Mouse (Mus musculus): ENCODE data around the gene Ttyh1. TPM values are rescaled to one million over a fixed set of nuclear protein-coding genes. Genes with fewer than 3 reads are reported as not detected.
"Not testable (repeated sequence)": the region's sequence is repeated elsewhere in the genome, so short reads cannot be mapped to it uniquely, and the experiment has no call there.

Ttyh1 gene
- total RNA-seq, 2 experiments from 2014 or later = 572 to 597 TPM

DNA sequence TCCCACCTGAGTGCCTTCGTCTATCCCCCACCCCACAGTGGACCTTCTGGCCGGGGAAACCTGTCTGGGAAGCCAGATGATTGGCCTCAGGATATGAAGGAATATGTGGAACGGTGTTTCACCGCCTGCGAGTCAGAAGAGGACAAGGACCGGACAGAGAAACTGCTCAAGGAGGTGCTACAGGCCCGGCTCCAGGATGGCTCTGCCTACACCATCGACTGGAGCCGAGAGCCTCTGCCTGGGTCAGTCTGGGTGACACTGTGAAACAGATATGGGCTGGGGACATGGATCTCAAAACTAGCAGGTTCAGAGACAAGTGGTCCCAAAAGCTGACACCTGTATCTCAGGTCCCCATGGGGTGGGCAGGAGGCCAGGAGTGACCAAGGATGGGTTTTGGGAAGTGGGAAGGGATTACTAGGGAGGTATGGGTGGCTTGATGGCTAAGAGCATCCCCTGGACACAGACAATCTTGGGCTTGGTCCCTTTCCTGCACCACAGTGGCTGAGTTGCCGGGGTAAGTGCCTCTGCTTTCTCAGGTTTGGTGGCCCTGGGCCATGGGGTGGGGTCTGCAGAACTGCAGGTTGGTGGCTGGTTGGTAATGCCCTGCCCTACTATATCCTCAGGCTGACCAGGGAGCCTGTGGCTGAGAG, 23.7 kb downstream of the Ttyh1 start:
- no peak for DNase-seq (ENCODE audit: low spot score in 2 of 2)

DNA sequence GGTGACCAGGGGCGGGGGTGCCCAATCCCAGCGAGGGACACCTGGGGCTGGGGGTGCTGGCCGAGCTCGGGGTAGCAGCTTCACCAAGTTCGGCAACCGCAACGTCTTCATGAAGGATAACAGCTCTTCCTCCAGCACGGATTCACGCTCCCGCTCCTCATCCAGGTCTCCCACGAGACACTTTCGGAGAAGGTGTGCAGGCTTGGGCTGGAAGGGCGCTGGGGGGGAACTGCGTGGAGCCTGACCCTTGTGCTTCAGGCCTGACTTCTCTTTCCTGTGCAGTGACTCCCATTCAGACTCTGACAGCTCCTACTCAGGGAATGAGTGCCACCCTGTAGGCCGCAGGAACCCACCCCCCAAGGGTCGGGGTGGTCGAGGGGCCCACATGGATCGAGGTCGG, 24.3 kb downstream of the Ttyh1 start:
- no peak for DNase-seq (ENCODE audit: low spot score in 2 of 2)

DNA sequence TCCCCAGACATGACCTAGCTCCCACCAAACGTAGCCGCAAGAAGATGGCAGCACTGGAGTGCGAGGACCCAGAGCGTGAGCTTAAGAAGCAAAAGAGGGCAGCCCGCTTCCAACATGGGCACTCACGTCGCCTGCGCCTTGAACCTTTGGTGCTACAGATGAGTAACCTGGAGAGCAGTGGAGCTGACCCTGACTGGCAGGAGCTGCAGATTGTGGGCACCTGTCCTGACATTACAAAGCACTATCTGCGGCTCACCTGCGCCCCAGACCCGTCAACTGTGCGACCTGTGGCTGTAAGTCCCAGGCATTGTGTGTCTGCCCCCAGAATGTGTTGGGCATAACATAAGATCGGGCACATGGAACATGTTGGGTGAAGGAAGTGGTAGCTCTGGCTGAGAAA, 24.8 kb downstream of the Ttyh1 start:
- DNase-seq (ENCODE audit: low spot score in 2 of 2) = no peak

DNA sequence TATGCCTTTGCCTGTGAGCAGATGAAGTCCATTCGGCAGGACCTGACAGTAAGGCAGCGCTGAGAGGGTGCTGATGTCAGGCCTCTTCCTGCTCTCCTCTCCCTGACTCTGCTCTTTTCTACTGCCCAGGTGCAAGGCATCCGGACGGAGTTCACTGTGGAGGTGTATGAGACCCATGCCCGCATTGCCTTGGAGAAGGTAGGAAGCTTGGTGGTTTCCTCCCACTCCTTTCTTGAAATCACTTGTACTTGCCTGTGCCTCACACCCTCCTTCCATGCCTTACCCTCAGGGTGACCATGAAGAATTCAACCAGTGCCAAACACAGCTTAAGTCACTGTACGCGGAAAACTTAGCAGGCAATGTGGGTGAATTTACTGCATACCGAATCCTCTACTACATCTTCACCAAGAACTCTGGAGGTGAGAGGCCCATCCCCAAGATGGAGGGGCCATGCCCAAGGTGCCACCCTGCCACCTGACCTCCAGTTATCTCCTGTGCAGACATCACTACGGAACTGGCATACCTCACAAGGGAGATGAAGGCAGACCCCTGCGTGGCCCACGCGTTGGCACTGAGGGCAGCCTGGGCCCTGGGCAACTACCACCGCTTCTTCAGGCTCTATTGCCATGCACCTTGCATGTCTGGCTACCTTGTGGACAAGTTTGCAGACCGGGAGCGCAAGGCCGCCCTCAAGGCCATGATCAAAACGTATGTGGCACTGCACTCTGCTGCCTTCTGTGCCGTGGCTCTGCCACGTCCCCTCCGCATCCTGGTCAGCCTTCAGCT, 25.8 kb downstream of the Ttyh1 start:
- DNase-seq (ENCODE audit: low spot score in 2 of 2) = no peak

DNA sequence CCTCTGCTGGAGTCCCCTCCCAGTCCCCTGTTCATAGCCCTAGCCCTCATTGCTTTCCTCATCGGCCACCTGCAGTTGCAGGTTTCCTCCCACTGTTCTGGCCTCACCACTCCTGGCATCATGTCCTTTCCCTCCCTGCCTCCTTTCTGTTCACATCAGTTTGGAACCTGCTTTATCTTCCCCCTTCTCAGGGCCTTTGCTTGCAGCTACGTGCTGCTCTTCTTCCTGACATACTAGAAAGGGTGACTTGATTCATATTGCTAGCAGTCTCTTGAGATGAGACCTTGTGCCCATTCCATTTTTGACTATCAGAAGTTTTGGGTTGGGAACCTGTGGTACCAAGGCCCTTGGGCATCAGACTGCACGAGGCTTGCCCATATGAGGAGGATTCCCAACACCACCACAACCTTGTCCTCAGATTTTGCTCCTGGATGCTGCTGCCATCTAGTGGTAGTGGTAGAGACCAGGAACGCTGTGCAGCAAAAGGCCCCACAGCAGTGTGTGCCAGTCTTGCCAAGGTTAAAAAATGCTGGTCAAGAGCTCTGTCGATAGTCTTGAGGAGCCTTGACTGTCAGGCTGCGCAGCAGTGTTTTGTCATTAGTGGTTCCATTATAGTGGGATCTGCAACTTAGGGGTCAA, 26.5 kb downstream of the Ttyh1 start:
- no peak for DNase-seq (ENCODE audit: low spot score in 2 of 2)

DNA sequence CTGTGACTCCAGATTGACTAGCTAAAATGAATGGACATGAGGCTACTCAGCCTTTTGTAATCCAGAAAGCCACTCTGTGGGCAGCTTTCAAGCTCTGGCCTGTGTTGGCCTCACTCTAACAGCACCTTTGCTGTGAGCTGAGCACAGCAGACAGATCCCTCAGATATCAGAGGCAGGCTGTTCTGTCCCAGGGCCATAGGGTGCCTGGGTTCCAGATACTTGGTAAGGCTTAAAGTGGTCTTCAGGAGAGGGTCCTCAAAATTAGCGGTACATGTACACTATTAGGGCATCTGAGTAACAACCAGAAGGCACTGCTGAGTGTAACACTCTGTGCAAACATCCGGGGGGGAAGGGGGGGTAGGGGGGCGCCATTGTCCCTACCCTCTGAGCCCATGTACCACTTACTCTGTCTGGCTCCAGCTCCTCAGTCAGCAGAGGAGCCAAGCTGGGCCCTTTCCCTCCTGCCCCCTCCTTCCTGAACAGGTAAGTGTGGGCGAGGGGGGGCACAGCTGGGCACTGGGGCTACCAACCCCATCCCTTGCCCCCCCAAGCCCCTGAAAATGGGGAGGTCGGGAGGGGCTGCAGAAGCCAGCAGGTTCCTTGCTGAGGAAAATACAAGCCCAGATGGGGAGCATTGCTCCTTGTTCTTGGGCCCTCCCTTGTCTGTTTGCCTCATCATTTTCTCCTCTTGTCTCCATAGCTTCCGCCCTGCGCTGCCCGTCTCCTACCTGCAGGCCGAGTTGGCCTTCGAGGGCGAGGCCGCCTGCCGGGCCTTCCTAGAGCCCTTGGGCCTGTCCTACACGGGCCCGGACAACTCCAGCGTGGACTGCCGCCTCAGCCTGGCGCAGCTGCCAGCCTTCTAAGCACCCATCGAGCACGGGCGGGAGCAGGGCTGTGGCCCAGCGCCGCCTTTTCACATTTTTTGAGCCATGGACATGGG, 27.3 kb downstream of the Ttyh1 start:
- no peak for DNase-seq (ENCODE audit: low spot score in 2 of 2)

DNA sequence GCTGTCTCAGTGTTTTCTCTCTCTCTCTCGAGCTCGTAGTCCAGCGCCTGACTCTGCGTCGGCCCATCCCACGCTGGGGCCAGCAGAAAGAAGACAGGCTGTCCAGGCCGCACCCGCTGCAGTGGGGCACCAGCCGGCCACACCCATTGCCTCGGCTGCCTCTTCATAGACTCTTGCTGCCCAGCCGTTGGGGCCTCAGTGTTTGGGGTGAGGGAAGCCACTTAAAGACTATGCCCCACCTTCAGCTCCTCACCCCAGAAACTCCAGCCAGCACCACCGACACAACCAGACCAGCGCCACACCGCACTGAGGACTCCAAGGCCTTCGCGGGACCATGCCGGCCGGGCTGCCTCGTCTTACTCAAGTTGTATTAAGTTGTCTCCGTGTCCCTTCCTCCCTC, 28.2 kb downstream of the Ttyh1 start:
- DNase-seq (ENCODE audit: low spot score in 2 of 2) = no peak

DNA sequence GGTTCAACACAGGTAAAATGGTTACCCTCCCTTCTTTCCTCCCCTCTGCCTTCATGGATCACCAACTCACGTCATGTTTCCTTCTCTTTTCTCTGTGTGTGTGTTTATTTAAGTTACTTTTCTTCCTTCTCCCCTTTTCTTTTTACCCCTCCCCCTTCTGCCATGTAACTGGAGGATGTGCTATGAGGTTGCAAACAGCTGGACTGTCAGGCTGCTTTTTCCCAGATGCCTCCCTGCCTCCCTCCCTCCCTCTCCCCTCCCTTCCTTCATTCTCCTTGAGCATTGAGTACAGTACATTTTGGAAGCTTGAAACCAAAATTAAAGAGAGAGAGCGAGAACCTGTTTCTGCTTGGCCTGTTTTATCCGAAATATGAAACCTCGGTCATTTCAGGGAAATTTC, 28.6 kb downstream of the Ttyh1 start:
- DNase-seq (ENCODE audit: low spot score in 2 of 2) = no peak

DNA sequence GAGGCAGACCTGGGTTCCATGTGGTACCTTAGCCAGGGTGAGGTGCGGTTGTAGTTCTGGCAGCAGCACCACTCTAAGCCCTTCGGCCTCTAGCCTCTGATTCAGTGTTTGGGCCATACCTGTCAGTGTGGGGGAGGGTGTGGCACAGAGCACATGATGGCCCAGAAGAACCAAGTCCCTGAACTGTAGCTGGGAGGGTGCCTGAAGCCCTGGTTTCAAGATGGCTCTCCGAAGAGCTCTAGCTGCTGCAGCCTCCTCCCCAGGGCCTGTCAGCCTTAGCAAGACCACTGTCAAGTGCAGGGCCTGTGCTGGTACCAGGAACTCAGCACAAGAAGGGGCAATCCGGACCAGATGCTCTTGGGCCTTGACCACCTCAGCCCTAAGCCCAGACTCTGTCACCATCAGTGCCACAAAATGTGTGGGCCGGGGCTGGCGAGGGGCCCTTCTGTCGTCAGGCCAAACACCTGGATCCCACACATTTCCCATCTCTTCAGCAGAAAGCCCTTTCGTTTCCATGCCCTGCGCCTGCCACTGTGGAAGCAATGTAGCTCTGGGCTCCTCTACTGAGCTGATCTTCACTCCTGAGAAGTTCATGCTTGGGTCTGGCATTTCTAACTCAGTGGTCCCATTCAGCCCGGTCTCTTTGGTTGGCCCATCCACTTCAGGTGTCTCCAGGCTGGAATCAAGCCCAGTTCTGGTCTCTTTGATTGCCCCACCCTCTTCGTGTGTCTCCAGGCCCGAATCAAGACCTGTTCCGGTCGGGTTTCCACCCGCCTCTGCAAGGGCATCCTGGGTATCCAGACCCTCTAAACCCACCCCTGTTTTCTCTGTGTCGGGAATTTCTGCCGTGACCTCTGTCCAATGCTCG, 29.4 kb downstream of the Ttyh1 start:
- no peak for DNase-seq (ENCODE audit: low spot score in 2 of 2)

DNA sequence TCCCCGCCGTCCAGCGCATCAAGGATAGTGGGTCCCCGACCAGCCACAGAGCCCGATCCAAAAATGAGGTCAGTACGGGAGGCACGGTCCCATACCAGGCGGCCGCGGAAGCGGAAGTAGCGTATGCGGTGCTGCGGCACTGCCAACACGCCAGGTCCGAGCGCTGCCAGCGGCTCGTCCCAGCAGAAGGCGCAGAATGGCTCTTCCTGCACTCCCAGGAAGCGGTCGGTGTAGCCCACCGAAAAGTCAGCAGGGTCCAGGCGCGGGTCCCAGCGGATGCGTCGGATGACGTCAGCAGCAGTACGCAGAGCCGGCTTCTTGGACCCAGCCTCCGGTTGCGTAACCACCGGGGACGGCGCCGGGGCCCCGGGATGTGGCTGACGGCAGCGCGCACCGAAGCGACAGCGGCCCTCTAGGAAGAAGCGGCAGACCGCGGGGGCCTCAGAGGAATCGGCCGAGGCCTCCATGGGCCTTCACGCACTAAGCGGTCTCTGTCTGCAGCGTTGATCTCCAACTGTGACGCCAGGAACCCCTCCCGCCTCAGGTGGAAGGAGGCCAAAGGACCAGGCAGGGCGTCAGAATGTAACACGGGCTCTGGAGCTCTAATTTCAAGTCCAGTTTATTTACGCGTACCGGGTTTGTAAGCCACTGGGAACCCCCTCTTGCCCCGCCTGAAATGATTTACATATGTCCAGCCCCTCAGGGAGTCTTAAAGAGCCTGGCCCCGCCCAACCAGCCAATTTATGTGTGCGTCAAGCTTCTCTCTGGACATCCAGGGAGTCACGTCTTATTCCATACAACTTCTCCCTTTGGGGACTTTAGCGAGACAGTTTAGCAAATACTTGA, 30.2 kb downstream of the Ttyh1 start:
- peak; percentile 85 to 89 for DNase-seq (ENCODE audit: low spot score in 2 of 2)

DNA sequence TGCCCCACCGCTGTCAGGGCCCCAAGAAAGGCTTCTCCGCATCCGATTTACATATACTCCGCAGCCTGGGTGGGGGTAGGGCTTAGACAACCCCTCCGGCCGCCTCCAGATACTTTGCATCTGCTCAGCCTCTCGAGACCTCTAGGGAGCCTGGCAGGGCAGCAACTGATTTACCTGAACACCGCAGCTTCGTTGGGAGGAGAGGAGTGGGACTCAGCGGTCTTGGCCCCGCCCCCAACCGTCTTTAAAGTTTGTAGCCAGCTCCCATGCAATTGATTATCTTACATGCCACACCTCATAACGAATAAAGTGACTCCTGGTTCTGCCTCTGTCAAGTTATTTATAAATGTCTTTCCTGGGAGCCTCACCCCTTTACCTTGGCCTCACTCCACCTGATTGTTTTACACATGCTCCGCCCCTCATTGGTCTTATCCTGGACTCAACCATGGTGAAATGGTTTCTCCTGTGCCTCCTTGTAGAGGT, 30.9 kb downstream of the Ttyh1 start, which contains the start of gene Leng9:
Gene Leng9, minus strand, starts transcription at position 316 of the 483 bp plus-strand sequence.
- DNase-seq (ENCODE audit: low spot score in 2 of 2) = no peak

DNA sequence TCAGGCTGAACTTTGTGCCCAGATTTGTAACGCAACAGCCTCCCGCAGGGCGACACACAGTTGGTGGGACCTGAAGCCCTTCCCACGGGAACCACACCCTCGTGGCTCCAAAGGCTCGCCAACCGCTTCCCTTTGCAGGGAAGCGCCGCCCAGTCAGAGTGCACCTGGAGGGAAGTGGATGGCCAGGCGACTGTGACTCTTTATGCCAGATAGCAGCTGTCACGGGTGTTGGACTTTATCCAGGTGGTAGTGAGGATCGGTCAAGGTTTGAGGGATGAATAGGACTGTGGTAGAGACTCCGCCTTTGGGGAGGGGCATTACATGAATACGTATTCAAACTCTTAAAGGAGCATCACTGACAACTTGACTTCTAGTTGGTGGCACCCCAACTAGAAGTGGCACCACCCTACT, 31.6 kb downstream of the Ttyh1 start:
- no peak for DNase-seq (ENCODE audit: low spot score in 2 of 2)

DNA sequence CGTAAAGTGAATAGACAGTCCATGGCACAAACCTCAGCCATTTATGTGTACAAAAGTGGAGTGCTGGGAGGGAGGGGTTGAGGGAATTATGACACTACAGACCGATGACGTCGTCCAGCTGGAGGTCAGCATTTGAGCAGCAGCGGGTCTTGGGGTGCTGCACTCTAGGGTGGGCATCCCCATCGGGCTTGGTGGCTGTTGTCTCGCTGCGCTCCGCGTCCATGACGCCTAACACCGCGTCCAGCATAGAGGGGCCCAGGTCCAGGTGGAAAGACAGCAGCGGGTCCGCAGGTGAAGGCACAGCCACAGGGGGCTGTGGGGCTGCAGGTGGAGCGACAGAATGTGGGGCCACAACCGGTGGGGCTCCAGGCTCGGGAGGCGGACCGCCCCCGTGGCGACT, 32.0 kb downstream of the Ttyh1 start:
- DNase-seq (ENCODE audit: low spot score in 2 of 2) = no peak

DNA sequence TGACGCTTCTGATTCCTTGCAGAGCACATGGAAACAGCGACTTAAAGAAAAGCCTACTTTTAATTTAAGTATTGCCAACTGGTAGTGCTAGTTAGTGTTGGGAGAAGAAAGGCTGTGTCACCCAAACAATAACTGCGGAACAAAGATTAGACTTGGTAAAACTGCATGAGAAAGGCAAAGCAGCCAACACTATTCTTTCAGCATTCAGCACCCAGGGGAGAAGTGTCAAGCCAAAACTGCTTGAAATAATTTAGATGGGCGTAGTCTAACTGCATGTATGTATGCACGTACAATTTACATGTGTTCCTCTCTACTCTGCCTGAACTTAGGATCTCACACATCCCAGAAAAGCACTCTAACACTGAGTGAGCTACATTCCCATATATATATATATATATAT, 35.1 kb downstream of the Ttyh1 start:
- DNase-seq (ENCODE audit: low spot score in 2 of 2) = no peak

DNA sequence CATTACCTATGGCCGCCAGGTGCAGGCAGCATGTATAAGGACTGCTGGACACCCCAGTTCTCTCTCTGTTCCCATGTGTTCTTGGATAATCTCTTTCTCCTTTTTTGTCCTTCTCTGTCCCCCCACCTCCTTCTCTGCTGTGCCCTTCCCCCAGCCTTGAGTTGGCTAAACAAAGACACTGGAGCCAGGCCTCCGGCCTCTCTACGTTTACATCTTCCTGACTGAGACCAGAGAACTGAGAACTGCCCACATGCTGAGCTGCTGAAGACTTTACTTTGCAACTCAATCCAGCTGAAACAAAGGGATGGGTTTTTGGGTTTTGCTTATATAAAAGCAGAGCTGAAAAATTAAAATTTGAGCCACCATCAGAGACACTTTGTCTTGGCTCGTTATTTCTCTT, 35.8 kb downstream of the Ttyh1 start:
- no peak for DNase-seq (ENCODE audit: low spot score in 2 of 2)

DNA sequence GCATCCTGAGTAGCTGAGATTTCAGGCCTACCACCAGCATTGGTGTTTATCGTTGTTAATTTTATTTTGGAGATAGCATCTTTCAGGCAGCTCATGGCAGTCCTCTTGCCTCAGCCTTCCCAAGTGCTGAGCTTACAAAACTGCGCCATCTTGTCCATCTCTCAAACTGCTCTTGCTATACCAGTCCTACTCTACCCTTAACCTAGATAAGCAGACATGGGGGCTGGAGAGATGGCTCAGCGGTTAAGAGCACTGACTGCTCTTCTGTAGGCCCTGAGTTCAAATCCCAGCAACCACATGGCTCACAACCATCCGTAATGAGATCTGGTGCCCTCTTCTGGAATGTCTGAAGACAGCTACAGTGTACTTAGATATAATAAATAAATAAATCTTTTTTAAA, 42.4 kb downstream of the Ttyh1 start:
- DNase-seq (ENCODE audit: low spot score in 2 of 2) = not testable (repeated sequence)

DNA sequence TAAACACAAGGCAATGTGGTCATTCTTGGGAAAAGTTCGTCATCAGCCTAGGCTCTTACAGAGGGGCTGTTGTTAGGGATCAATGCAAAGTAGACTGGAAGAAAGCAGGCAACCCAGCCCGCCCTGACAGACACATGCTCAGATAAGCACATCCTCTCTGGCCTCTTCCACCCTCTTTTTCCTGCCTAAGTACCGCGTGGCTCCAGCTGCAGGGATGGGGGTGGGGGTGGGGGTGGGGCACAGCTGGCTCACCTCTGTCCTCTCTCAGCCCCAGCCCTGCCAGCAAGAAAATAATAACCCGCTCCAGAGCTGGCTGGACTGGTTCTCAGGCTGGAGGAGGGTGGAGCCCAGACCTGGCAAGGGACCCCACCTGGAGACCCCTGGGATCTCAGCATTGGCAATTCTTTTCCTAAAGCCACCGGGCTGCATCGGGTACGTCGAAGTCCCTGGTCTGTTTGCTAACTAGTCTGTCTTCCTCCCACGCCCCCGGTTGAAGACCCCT, 44.4 kb downstream of the Ttyh1 start:
- DNase-seq (ENCODE audit: low spot score in 2 of 2) = no peak

DNA sequence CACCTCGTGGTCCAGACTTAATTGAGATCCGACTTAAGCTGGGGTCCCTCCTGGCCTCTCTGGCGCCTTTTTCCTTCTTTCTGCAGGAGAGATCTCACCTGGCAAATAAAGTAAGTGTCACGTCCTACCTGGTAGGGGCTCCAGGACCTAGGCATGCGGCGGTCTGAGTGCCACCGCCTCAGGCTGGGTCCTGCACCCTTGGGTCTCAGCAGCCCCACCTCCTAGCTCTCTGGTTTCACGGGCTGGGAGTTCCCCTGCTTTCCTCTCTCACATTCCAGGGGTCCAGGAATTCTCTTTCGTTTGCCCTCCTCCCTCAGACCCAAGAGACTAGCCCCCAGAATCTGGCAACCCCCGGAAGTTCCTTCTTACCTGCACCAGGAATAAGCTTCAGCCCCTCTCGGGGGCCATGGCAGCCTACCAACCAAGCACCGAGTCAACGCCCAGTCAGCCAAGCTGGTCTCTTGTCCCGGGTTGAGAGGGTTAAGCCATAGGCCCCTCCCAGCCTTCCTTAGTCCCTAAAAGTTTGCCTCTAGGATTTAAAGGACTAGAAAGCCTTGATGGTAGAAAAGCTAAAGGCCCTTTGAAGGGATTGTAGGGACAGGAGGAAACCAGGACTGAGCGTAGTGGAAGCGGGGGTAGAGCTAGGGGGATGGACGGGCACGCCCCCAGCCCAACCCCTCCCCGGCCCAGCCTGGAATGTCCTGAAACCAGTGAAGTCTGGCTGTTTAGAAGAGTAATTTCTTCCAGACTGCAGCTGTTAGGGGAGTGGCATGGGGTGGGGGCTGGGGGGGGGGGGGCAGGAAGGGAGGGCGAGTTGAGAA, 45.1 kb downstream of the Ttyh1 start, which contains the start of gene Cdc42ep5:
Gene Cdc42ep5, minus strand, starts transcription at position 771 of the 821 bp plus-strand sequence.
- no peak for DNase-seq (ENCODE audit: low spot score in 2 of 2)
